Mouse (Mus musculus): Measurements from ENCODE around the gene Cog2.

Gene Cog2

DNA sequence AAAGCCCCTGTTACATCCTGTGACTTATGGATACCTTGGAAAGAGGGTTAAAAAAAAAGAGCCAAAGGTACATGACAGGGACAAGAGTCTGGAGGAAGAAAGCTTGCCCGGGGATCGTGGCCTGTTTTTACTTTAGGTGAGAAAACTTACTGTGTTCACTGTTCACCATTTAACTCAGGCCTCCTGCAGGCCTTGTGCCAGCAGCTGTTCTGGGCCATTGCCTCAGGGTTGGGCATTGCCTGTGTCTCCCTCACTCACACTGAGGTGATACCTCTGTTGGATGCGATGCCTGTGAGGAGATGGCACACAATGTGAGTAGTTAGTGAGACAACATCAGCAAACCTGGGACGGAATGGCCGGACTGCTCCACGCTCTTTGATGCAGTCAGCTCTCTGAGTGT lies 1.4 kb downstream of the Cog2 start:
- DNase-seq: no peak

DNA sequence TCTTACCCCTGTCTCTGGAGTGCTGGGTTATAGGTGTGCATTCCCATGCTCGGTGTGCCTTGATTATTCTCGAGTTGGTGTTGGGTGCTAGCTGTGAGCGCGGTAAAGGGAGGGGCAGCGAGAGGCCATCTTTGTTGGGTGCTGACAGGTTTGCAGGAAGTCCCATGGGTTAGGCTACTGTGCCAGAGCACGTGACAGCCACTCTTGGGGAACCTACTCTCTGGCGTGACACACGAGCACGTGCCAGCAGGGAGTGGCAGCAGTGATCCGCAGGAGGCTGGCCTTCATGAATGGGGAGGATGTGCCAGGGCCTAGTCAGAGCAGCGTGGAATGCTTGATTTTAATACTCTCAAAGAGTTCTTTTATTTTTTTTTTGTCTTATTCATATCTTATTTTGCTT lies 5.7 kb downstream of the Cog2 start:
- no peak for DNase-seq

DNA sequence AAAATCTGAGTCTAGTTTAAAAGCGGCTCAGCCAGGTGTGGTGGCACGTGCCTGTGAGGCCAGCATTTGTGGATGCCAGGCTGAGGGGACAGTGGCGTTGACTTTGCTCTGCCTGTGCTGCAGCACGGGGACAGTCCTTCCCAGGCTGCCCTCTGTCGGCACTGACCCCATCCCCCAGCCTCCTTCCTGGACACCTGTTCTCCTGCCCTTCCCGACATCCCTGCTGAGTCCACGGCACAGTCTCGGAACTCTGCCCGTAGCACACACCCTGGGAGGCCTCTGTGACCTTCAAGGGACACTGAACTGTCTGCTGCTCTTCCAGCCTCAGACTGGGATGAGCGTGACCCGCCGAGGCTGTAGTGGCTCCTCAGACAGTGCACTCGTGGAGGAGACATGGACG lies 9.5 kb downstream of the Cog2 start:
- DNase-seq: no peak

DNA sequence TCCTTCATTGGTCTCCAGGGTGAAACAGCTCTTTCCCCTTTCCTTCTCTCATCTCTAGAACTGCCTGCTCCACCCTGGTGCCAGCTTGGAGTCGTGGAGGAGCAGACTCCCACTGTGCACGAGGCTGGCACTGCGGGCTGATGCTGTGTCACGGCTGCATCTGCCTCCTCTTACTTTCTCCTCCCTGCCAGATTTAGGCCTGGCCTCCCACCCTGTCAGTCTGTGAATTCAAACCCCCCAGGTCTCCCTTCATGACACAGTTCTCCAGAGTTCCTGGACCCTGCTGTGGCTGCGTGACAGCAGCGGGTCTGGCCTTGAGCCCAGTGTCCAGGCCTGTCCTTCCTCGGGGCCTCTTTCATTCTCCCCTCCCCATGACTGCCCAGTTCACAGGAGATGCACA lies 10.0 kb downstream of the Cog2 start:
- no peak for DNase-seq

DNA sequence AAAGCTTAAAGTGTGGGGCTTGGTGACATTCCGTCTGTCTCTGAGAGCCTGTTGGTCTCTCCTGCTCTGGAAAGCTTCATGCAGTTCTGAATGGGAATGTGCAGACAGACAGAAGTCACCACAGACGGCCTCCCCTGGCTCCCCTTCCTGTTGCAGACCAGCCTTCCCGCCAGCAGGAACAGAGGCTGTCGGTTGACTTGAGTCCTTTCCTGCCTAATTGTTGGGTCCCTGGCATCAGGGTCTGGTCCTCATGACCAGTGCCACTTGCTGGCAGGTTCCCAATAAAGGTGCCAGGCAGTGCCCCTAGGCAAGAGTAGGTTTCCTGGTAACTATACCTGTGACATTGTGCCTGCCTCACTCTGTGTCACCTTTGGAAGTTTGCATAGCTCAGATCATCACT lies 10.4 kb downstream of the Cog2 start:
- DNase-seq: no peak

DNA sequence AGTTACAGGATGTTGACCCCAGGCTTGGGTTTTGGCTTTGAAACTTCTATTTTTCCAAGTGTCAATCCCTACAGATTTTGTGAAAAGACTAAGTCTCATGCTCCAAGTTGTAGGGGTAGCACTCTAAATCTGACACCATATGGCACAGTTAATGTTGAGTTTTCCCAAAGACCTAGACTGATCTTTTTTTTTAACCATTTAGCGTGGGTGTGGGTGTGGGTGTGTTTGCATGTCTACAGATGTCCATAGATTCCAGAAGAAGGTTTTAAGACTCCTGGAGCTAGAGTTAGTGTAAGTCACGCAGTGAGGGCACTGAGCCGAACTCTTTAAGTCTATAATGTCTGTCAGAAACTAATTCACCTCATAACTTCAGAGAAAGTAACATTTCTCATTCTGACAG lies 12.1 kb downstream of the Cog2 start:
- DNase-seq: no peak

DNA sequence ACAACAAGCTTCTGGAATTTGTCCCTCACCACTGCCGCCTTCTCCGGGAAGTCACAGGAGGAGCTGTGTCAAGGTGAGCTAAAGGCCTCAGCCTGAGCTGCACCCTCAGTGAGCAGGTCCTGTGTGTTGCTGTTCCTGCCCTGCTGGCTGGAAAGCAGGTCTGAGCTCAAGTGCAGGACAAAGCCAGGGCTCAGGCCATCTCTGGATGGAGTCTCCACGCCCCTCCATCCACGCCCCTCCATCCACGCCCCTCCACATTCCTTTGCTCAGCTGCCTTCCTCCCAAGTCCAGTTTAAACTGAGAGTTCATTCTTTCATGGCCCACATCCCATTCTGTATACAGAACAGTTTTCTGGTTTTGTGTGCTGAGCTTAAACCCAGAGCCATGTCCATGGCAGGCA lies 14.9 kb downstream of the Cog2 start:
- DNase-seq: no peak

DNA sequence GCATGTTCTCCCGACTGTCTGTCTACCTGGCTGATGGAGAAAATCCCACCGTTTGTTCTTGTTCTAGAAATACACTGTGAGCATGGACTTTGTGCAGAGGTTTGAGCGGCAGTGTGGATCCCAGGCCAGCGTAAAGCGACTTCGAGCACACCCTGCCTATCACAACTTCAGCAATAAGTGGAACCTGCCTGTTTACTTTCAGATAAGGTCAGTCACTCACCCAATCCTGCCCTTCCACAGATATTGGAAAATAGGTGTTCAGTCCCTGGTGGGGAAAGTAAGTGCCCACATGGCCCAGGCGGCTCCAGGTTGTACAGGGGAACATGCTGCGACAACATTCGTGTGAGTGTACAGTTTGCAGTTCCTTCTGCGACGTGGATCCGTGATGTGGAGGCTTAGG lies 20.3 kb downstream of the Cog2 start:
- DNase-seq: no peak

DNA sequence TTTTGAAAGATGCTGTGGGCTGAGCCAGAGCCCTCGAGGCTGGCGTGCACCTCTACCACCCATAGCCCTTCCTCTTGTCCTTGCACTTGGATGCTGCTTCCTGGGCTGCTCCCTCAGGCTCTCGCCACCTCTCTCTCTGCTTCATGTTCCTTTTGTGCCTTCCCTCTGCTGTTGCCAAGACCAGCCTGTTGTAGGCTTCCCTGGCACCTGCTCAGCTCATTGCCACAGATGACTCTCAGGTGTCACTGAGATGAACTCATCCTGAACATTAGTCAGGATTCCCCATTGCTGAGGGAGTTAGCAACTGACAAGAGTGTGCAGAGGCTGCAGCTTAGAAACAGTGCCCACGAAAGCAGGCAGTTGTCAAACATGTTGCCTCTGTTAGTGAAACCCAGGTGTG lies 21.4 kb downstream of the Cog2 start:
- no peak for DNase-seq

DNA sequence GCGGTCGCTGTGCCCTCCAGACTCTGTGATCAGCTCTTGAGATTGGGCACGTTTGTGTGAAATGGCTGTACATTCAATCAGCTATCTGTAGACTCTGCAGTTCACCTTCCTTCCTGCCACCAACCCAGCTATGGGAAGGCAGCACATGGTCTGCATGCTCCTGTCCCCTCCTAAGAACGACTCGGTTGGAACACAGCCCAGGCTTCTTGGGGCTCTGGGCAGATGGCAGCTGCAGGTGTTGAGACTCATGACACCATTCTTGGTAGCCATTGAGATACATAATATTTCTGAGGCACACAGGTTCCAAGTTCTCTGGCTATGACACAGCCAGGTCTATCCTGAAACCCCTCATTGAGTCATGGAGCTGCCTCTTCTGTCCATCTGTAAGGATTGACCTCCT lies 22.7 kb downstream of the Cog2 start:
- DNase-seq: no peak

DNA sequence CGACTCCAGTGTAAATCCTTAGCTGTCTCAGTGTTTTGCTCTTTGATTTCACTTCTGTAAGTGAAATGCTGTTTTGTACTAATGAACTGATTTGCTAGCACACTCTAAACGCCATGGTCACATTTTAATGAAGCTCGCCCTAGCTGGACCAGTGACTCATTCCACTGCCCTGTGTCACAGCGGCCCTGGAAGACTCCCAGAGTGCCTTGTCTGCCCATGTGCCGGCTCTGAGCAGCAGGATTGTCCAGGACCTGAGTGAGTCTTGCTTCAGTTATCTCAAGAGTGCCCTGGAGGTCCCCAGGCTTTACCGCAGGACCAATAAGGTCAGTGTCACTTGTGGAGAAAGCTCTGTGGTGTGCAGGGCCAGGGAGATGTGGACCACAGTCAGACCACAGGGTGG lies 25.8 kb downstream of the Cog2 start:
- DNase-seq: no peak

DNA sequence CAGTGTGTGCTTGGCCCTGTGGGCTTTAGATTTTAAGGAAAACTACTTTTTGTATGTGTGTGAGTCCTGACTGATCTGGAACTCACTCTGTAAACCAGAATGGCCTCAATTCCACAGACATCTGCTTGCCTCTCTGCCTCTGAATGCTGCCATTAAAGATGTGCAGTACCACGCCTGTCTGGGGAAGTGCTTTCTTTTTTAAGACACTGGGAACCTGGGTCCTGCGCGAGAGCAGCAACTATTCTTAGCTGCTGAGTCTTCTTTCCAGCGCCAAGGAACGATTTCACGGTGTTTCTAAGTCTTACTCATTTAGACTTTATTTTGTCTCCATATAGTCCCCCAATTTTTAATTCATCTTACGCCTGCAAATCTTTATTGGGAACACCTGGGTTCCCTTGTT lies 26.2 kb downstream of the Cog2 start:
- no peak for DNase-seq

DNA sequence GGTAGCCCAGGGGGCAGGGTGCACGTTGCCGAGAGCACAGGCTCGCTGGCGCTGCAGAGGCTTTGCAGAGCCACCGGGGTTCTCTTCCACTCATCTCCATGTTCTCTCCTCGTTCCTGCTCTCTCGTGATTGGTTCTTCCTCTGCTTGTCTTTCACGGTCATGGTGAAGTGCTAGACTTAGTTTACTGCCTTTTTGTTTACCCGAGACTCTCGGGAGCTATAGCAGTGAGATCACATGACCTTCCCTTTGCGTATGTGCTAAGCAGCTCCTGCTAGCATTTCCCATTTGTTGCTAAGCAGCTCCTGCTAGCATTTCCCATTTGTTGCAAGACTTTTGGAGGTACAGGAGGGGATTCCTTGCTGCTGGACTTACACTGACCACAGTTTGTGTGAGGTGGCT lies 26.7 kb downstream of the Cog2 start:
- DNase-seq: no peak

DNA sequence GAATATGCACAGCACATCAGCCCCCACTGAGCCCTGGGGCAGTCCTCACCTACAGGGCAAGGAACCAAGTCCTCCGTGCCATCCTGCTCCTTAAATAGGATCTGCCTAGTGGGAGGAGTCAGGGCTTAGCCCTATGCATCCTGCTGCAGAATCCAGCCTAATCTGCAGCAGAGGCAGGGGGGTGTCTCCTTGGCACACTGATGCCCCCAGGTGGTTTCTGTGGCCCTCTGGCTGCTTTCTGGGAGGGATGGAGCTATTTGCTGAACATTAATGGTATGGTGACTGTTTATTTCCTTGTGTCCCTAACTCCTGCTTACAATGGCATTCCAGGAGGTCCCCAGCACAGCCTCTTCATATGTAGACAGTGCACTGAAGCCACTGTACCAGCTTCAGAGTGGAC lies 27.6 kb downstream of the Cog2 start:
- DNase-seq: no peak

DNA sequence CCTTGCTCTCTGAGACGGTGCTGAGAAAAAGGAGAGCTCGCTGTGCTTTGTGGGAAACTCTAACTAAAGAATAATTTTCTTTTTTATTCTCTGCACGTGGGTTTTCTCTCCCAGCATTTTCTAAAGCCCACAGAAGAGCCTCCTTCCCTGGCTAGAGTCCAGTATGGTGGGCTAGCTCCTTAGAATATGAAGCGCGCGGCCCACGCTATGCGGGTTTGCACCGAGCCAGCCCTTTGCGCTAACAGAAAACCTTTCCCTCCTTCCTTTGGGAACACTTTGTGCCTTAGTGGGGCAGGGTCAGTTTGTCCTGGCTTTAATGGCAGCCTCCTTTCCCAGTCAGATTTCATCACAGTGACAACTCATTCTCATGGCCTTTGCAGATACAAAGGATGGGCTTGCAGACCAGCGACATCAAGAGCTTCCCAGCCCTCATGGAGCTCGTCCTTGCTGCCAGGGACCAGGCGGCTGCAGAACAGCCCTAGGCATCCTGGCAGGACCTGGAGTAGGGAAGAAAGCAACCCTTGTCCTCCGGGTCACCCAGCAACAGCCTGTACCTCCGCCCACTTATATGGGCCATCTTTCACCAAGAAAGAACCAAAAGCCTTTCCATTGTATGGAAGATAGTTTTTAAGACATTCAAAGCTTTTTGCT lies 30.6 kb downstream of the Cog2 start:
- no peak for DNase-seq

DNA sequence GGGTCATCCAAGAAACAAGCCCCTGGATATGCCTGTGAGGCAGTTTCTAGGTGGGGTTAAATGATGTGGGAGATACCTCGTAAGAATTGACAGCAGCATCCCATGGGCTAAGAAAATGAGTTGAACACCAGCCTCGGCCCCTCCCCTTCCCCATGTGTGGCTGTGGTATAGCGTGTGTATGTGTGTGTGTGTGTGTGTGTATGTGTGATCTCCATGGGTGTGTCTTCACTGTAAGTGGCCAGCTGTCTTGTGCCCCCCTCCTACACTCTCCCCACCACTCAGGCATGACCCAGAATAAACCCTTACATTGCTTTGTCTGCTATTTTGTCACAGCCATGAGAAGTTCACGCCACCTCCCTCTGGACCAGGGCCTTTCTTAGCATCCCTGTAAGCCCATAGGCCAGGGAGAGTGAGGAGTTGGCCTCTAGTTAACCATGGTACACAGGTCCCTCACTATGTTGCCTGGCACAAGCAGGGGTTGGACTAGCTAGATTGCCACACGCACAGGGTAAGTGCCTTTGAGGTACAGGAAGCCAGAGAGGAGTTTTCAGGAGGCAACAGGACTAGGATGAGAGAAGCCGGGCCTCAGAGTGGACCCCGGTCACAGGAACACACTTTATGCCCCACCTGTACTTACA lies 34.7 kb downstream of the Cog2 start:
- DNase-seq: no peak

DNA sequence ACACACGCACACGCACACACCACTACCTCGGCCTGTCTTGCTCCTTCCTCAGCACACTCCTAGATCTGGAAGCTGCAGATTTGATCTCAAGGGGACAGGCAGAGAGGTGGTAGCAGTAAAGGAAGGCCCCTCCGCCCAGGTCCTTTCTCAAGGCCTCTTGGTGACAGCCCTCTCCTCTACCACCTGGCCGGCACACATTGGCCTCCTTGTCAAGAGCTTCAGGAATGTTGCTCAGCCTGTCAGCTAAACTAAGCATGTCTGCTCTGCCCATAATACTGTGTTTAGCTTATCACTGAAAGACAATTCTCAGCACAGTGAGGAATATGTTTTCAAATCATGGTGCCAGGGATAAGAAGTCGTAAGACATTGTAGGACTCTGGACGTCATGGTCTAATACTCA lies 35.6 kb downstream of the Cog2 start:
- DNase-seq: no peak

DNA sequence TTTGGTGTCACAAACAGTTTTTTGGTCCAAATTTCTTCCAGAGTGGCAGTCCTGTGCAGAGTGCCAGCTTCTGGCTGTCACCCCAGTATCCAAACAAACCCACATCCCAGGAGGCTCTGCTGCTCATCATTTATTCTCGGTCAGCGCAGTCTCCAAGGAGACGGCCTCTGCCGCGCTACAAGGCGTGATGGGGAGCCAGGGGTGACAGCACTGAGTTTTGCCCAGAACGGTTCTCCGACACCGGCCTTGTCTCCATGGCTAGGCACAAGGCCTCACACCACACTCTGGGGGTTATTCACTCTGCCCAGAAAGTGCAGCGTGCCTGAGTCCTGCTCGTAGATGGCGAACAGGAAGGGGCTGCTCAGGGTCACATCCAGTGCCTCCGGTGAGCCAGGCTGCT lies 36.1 kb downstream of the Cog2 start:
- peak; percentile 32 for DNase-seq

DNA sequence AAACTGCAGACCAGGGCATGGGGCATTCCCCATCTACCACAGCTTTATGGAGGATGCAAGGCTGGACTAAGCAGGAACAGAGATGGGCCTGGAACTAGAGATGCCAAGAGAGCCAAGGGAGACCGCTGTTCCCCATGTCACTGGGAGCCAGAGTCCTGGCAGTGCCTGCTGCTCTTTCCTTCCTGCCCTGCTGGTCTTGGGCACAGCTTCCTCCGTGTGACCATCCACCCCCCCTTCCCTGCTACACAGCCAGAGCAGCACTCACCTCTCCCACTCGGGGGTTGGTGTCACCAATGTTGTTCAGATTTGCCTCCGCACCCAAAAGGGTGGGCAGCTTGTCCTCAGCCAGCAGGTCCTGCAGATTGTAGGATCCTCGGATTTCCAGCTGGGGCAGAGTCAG lies 36.9 kb downstream of the Cog2 start:
- no peak for DNase-seq

DNA sequence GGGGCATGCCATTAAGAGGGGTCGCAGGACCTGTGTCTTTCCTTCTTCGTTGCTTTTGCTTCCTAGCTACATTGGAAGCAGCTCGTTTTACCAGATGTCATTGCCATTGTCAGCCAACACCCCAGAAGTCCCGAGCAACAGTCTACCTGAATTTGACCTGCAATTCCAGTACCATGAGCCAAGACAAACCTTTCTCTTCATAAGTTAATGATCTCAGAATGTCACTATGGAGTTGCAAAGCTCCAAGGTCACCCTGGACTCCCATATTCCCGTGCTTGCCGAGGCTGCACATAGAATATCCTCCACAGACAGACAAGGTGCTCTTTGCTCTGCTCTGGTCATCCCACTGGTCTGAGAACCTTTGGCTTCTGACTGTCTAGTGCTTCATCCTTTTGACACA lies 46.6 kb downstream of the Cog2 start:
- DNase-seq: no peak

DNA sequence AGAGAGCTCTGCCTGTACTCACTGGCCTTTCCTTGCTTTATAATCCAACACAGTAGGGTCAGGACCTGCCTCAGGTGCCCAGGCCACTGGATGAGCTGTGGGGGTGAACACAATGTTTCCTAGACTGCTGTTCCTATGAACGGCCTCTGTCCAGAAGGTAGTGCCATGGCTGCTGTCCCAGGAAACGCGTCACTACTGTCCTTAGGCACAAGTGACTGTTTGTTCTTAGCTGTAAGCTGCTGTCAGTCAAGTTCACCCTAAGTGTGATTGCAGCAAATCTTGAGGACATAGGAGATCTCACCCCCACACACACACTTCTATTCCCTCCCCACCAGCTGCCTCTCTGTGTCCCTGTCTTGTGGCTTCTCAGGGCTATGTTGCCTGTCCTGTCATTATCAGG lies 47.0 kb downstream of the Cog2 start:
- no peak for DNase-seq

DNA sequence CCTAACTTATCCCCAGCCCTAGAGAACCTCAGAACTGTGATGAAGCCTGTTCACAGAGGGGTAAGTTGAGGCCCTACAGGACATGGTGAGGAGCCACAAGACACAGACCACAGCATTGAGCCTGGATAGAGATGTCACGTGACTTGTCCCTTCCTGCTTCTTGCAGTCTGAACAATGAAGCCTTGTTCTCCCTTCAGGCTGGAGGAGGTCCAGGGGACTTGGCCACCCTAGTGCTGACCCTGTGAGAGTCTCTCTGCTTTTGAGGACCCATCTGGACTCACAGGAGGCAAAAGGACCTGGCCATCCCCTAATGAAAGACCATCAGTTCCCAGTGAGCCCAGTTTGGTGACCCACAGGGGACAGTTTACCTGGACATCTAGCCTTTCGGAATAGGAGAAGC lies 48.5 kb downstream of the Cog2 start:
- DNase-seq: no peak

DNA sequence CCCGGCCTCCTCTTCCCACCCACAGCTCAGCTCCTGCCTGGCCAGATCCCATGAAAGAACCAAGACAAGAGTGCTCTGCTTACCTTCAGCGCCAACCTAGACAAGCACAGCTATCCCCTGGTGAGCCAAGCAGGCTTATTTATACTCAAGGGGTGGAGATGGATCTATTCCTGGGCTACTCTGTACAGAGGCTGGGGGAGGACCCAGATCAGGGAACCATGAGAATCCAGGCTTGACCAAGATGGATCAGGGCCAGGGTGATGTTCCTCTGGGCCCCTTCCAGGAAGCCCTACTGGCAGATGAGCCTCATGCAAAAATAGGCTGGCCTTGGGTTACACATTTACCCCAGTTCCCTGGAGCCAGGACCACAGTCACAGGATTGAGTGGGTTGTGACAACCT lies 49.0 kb downstream of the Cog2 start, which contains the start of gene Agt:
Agt (minus strand) TSS at position 114 of the 400 bp plus-strand sequence.
- no peak for DNase-seq

DNA sequence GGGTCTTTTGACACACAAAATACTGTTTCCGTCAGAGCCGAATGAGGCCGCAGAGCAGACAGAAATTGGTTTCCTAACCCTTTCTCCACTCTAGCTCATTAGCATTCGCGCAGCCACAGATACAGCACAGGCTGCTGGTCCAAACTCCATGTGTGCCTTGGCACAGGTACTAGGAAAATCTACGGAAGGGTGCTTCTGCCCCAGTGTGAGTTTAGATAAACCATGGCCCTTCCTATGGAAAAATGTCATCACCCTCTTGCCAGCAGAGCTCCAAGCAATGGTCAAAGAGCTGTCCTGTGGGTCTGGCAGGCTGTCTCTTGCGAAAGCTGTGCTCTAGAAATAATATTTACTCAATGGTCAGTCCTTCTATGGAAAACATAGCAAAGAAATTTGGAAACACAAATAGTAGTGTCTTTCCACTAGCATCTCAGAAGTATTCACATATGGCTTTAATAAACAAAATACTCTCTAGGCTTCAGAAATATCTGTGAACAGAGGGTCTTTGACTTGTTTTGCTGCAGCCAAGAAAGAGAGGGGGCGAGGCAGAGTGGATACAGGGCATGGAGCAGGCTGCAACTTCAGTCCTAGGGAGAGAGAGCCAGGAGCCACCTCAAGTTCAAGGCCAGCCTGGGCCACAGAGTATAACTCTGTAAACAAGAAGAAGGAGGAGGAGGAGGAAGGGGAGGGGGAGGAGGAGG lies 51.3 kb downstream of the Cog2 start:
- DNase-seq: no peak

DNA sequence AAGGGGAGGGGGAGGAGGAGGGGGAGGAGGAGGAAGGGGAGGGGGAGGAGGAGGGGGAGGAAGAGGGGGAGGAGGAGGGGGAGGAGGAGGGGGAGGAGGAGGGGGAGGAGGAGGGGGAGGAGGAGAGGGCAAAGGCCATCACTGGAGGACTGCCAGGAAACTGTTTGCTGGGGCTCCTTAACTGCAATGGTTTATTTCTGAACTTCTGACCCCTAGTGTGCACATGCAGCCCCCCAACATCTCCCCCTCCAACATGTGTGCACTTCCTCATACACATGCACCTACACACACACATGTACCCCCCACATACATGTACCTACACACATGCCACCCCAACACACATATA lies 51.8 kb downstream of the Cog2 start:
- DNase-seq: no peak
